Mouse (Mus musculus): ENCODE measurements around the gene Sema7a. TPM values are rescaled to one million over a fixed set of nuclear protein-coding genes. Genes with fewer than 3 reads are reported as not detected.

The Sema7a gene
- total and polyA plus RNA-seq, 2 experiments: 0.09 to 0.53 TPM

- no peaks in the 10 kb centered on the region for H3K79me2 ChIP-seq (ENCODE audit: control insufficient read depth, insufficient read depth, low read length)
- H3K4me3 ChIP-seq (ENCODE audit: insufficient read depth, low read depth, low read length): no peak overlapping the region
- no peaks in the 10 kb centered on the region for H3K27me3 ChIP-seq (ENCODE audit: control insufficient read depth, insufficient read depth, low read length)
- 91% methylated on average over 3 of the region's 3 CpGs for WGBS
- TF ChIP-seq POLR2A (IDR thresholded peaks at IDR 0.05; ENCODE audit: extremely low read depth, insufficient read depth, low read length) (no peak), CTCF (IDR thresholded peaks at IDR 0.05; ENCODE audit: low read depth, low read length) (no peak)
- no peaks in the 10 kb centered on the region for H3K4me1 ChIP-seq (ENCODE audit: control insufficient read depth, insufficient read depth, low read length)
- H3K27ac ChIP-seq (replicated peaks; ENCODE audit: insufficient read depth, low read depth, low read length): no peak overlapping the region
- no peak for DNase-seq (ENCODE audit: extremely low read depth, low read depth, low spot score)
- H3K36me3 ChIP-seq (ENCODE audit: control insufficient read depth, insufficient read depth, low read length): no peaks in the 10 kb centered on the region
- no peak overlapping the region for H3K9ac ChIP-seq (ENCODE audit: low read depth, low read length)
Measured at GRCm38 (mm10) chr9:57992060-57992459, 52.1 kb downstream of the Sema7a start.

DNA sequence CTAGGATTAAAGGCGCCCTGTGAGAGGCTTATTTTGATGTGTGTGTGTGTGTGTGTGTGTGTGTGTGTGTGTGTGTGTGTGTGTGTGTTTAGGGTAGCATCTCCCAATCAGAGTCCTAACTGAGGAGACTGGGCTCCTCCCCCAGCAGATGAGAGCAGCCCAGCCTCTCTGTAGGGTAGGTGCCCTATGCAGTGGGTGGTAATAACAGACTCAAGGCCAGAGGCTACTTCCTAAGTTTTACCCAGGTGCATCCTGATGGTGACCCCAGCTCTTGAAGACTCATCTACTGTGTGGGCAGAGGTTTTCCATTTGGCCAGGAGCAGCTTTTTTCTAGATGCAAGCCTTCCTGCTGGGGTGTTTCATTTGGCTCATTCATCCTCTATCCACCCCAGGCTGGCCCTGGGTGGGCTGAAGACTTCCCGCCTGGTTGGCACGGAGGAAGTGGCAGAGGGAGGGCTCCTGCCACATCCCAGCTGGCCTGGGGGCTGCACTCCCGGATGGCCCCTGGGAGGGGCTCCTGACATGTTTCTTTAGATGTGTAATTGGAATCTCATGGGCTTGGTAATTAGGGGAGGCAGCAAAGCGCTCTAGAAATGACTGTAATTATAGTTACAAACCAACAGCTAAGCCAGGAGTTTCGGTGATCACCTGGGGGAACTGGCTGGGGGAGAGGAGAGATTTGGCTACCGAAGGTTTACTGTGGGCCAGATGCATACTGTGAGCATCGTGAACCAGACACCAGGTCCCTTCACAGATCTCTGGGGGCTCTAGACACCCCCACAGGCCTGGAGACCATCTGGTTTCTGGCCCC, 53.1 kb downstream of the Sema7a start:
- 81% methylated on average over 8 of the region's 8 CpGs for WGBS
- DNase-seq (ENCODE audit: extremely low read depth, low read depth, low spot score): no peak
- Histone ChIP-seq H3K27ac (replicated peaks; ENCODE audit: insufficient read depth, low read depth, low read length) (no peak overlapping the region), H3K4me1 (ENCODE audit: control insufficient read depth, insufficient read depth, low read length) (no peaks in the 10 kb centered on the region), H3K4me3 (ENCODE audit: insufficient read depth, low read depth, low read length) (no peak overlapping the region), H3K9ac (ENCODE audit: low read depth, low read length) (no peak overlapping the region), H3K36me3 (ENCODE audit: control insufficient read depth, insufficient read depth, low read length) (no peaks in the 10 kb centered on the region), H3K27me3 (ENCODE audit: control insufficient read depth, insufficient read depth, low read length) (no peaks in the 10 kb centered on the region), H3K79me2 (ENCODE audit: control insufficient read depth, insufficient read depth, low read length) (no peaks in the 10 kb centered on the region)
- TF ChIP-seq CTCF (IDR thresholded peaks at IDR 0.05; ENCODE audit: low read depth, low read length): no peak
- no peak for TF ChIP-seq POLR2A (IDR thresholded peaks at IDR 0.05; ENCODE audit: extremely low read depth, insufficient read depth, low read length)

GRCm38 (mm10) chr9:57995282-57995681, 55.4 kb downstream of the Sema7a start:
- Histone ChIP-seq H3K4me1 (ENCODE audit: control insufficient read depth, insufficient read depth, low read length) (no peaks in the 10 kb centered on the region), H3K27ac (replicated peaks; ENCODE audit: insufficient read depth, low read depth, low read length) (no peak overlapping the region), H3K9ac (ENCODE audit: low read depth, low read length) (no peak overlapping the region), H3K79me2 (ENCODE audit: control insufficient read depth, insufficient read depth, low read length) (no peaks in the 10 kb centered on the region), H3K27me3 (ENCODE audit: control insufficient read depth, insufficient read depth, low read length) (no peaks in the 10 kb centered on the region), H3K4me3 (ENCODE audit: insufficient read depth, low read depth, low read length) (no peak overlapping the region), H3K36me3 (ENCODE audit: control insufficient read depth, insufficient read depth, low read length) (no peaks in the 10 kb centered on the region)
- 50% methylated on average over 4 of the region's 4 CpGs for WGBS
- no peak for DNase-seq (ENCODE audit: extremely low read depth, low read depth, low spot score)
- TF ChIP-seq CTCF (IDR thresholded peaks at IDR 0.05; ENCODE audit: low read depth, low read length) (no peak), POLR2A (IDR thresholded peaks at IDR 0.05; ENCODE audit: extremely low read depth, insufficient read depth, low read length) (no peak)

- 27% methylated on average over 13 of the region's 13 CpGs for WGBS
- Histone ChIP-seq H3K4me1 (ENCODE audit: control insufficient read depth, insufficient read depth, low read length) (no peaks in the 10 kb centered on the region), H3K27ac (replicated peaks; ENCODE audit: insufficient read depth, low read depth, low read length) (no peak overlapping the region), H3K9ac (ENCODE audit: low read depth, low read length) (no peak overlapping the region), H3K27me3 (ENCODE audit: control insufficient read depth, insufficient read depth, low read length) (no peaks in the 10 kb centered on the region), H3K36me3 (ENCODE audit: control insufficient read depth, insufficient read depth, low read length) (no peaks in the 10 kb centered on the region), H3K4me3 (ENCODE audit: insufficient read depth, low read depth, low read length) (no peak overlapping the region), H3K79me2 (ENCODE audit: control insufficient read depth, insufficient read depth, low read length) (no peaks in the 10 kb centered on the region)
- no peak for TF ChIP-seq POLR2A (IDR thresholded peaks at IDR 0.05; ENCODE audit: extremely low read depth, insufficient read depth, low read length)
- DNase-seq (ENCODE audit: extremely low read depth, low read depth, low spot score): no peak
Measured at GRCm38 (mm10) chr9:57997511-57998031, 57.7 kb downstream of the Sema7a start.

GRCm38 (mm10) chr9:57998032-57998659, 58.2 kb downstream of the Sema7a start:
- WGBS: under 1% methylated on average over 20 of the region's 20 CpGs
- no peak for TF ChIP-seq POLR2A (IDR thresholded peaks at IDR 0.05; ENCODE audit: extremely low read depth, insufficient read depth, low read length)
- peak; percentile 51 for TF ChIP-seq CTCF (IDR thresholded peaks at IDR 0.05; ENCODE audit: low read depth, low read length)
- no peak overlapping the region for H3K27ac ChIP-seq (replicated peaks; ENCODE audit: insufficient read depth, low read depth, low read length)
- H3K4me1 ChIP-seq (ENCODE audit: control insufficient read depth, insufficient read depth, low read length): no peaks in the 10 kb centered on the region
- DNase-seq (ENCODE audit: extremely low read depth, low read depth, low spot score): peak; percentile 37
- no peaks in the 10 kb centered on the region for H3K27me3 ChIP-seq (ENCODE audit: control insufficient read depth, insufficient read depth, low read length)
- no peaks in the 10 kb centered on the region for H3K79me2 ChIP-seq (ENCODE audit: control insufficient read depth, insufficient read depth, low read length)
- no peak overlapping the region for H3K4me3 ChIP-seq (ENCODE audit: insufficient read depth, low read depth, low read length)
- no peaks in the 10 kb centered on the region for H3K36me3 ChIP-seq (ENCODE audit: control insufficient read depth, insufficient read depth, low read length)
- no peak overlapping the region for H3K9ac ChIP-seq (ENCODE audit: low read depth, low read length)

DNA sequence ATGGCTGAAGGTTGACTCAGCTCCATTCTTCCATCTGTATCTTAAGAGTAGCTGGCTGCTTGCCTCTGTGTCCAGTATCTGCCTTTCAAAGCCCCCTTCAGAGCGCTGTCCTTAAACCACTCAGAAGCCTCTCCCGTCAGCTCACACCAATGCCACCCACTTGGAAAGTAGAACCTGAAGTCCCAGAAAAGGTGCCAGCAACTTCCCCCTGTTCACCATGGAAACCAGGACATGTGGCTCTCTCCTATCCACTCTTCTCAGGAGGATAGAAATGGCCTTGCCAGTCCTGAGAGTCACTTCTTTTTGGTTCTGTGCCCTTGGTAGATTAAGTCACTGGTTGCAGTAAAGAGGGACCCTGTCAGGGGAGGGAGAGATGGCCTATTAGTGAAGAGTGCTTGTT, 58.8 kb downstream of the Sema7a start:
- Histone ChIP-seq H3K9ac (ENCODE audit: low read depth, low read length) (no peak overlapping the region), H3K4me1 (ENCODE audit: control insufficient read depth, insufficient read depth, low read length) (no peaks in the 10 kb centered on the region), H3K79me2 (ENCODE audit: control insufficient read depth, insufficient read depth, low read length) (no peaks in the 10 kb centered on the region), H3K36me3 (ENCODE audit: control insufficient read depth, insufficient read depth, low read length) (no peaks in the 10 kb centered on the region), H3K27ac (replicated peaks; ENCODE audit: insufficient read depth, low read depth, low read length) (no peak overlapping the region), H3K27me3 (ENCODE audit: control insufficient read depth, insufficient read depth, low read length) (no peaks in the 10 kb centered on the region), H3K4me3 (ENCODE audit: insufficient read depth, low read depth, low read length) (no peak overlapping the region)
- WGBS: 59% methylated on average over 2 of the region's 2 CpGs
- DNase-seq (ENCODE audit: extremely low read depth, low read depth, low spot score): no peak
- no peak for TF ChIP-seq POLR2A (IDR thresholded peaks at IDR 0.05; ENCODE audit: extremely low read depth, insufficient read depth, low read length)
- TF ChIP-seq CTCF (IDR thresholded peaks at IDR 0.05; ENCODE audit: low read depth, low read length): no peak

Data from liver, adult 2 months (tissue).